Mouse (Mus musculus): ENCODE measurements around the gene Pofut1. TPM values are rescaled to one million over a fixed set of nuclear protein-coding genes. Genes with fewer than 3 reads are reported as not detected.

Gene Pofut1
- total RNA-seq (2023), result 10 to 100 TPM; 29.4 to 32.9 TPM

GRCm38 (mm10) chr2:153241250-153242014, at the start of gene Pofut1, which contains the start of gene Plagl2:
Gene Pofut1, plus strand, starts transcription at chr2:153241533.
Gene Plagl2, minus strand, starts transcription at chr2:153241426.

DNA sequence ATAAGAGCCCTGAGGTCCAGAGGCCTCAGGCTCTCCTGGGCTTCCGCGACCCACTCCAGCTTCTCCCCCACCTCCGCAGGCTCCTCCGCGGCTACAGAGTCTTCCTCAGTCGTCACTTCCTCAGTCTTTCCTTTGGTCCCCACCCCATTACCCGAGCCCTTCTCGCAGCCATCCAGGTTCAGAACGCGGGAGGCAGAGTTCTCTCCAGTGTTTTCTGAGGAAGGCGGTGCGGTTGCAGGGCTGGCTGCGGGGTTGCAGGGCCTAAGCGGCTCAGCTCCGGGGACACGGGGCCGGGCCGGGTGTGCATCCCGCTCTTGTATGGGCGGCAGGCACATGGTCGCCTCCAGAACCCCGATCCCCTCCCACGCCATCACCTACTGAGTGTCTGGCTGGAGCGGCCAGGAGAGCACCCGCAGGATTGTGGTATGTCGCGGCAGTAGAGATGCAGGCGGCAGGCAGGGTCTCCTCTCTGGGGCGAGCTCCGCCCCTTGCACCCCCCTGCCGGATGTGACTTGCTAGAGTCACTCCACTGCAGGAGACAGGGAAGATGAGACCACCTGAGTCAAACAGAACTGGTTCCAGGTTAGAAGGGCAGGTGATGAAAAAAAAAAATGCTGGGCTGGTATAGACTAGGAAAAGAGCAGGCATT, 16.3 kb upstream of the Pofut1 start, which contains the start of gene Tspyl3:
Gene Tspyl3, minus strand, starts transcription at position 496 of the 649 bp plus-strand sequence.

GRCm38 (mm10) chr2:153290938-153291928, 49.9 kb downstream of the Pofut1 start, which contains the start of gene Kif3b:
Gene Kif3b, plus strand, starts transcription at chr2:153291413.

Other genes with a start within 250 kb of the Pofut1 start
- gene Pdrg1, start 226.1 kb upstream of the Pofut1 start, total RNA-seq (2023), result 100 to 1,000 TPM; 102 to 111 TPM
- not detected for gene Xkr7, start 209.7 kb upstream of the Pofut1 start, total RNA-seq (2023)
- under 1 TPM in 1 of 2 experiments, not detected in 1; 0.41 TPM for gene Ccm2l, start 175.6 kb upstream of the Pofut1 start, total RNA-seq (2023)
- gene Hck, start 133.1 kb upstream of the Pofut1 start, total RNA-seq (2023), result 1 to 10 TPM; 3.0 to 4.2 TPM
- gene Tm9sf4, start 80.2 kb upstream of the Pofut1 start, total RNA-seq (2023), result 10 to 100 TPM; 81.0 to 83.5 TPM
- gene Tspyl3, start 16.1 kb upstream of the Pofut1 start, total RNA-seq (2023), result 10 to 100 TPM; 22.0 to 24.3 TPM
- 10 to 100 TPM; 27.2 to 27.8 TPM for gene Plagl2, start 107 bp upstream of the Pofut1 start, total RNA-seq (2023)
- 10 to 100 TPM; 29.0 to 29.7 TPM for gene Kif3b, start 49.9 kb downstream of the Pofut1 start, total RNA-seq (2023)
- 10 to 100 TPM; 75.8 to 82.7 TPM for gene Asxl1, start 104.3 kb downstream of the Pofut1 start, total RNA-seq (2023)